9 mouse cellular contexts compared by ENCODE assay signal in genomic region chr8:94363906-94364305, GRCm38 (mm10). TPM values are rescaled to one million over a fixed set of nuclear protein-coding genes. Genes with fewer than 3 reads are reported as not detected.
DNase-seq lines count a peak whose midpoint lies in the region; ATAC-seq and TF ChIP-seq lines count a peak whose summit lies in the region.
"Had no signal": no experiment of that assay in that cellular context is flagged by ENCODE, and none has a peak within 500 bp of the region (broad histone marks: within the 10 kb centered on the region; RNA-seq: fewer than 3 reads in every experiment).

No protein-coding gene starts in this region.

- no peak for ATAC-seq in heart, embryonic 12.5 days (ENCODE audit: insufficient number of reproducible peaks, low FRiP score)

- H3K27ac ChIP-seq in heart, embryonic 12.5 days (ENCODE audit: poor library complexity, severe bottlenecking): peak overlapping the region; percentile 5; the same call in 1 of the 2 replicates

- no peaks in the 10 kb centered on the region for H3K36me3 ChIP-seq in heart, embryonic 12.5 days

- no peak for TF ChIP-seq CTCF in lung, adult 2 months (IDR thresholded peaks at IDR 0.05; ENCODE audit: insufficient read depth, low read length)

- H3K9me3 ChIP-seq in heart, embryonic 12.5 days (replicated peaks): no peaks in the 10 kb centered on the region

- H3K4me2 ChIP-seq in heart, embryonic 12.5 days: no peak overlapping the region

- H3K4me1 ChIP-seq in heart, embryonic 12.5 days (replicated peaks): peaks cover 26% of the 10 kb centered on the region
- peaks cover 34% of the 10 kb centered on the region for H3K4me1 ChIP-seq in lung, adult 2 months (ENCODE audit: control insufficient read depth, insufficient read depth, low read length)

- 63% methylated on average over 2 of the region's 2 CpGs for WGBS in heart, embryonic 12.5 days
- WGBS in lung, adult 2 months: 27% methylated on average over 2 of the region's 2 CpGs

- no peak overlapping the region for H3K9ac ChIP-seq in heart, embryonic 12.5 days

- H3K4me3 ChIP-seq in heart, embryonic 12.5 days: no peak overlapping the region
- no peak overlapping the region for H3K4me3 ChIP-seq in lung, adult 2 months (replicated peaks; ENCODE audit: extremely low read depth, low read depth, low read length)

- no peaks in the 10 kb centered on the region for H3K27me3 ChIP-seq in heart, embryonic 12.5 days (replicated peaks)

- no peak for TF ChIP-seq POLR2A in lung, adult 2 months (IDR thresholded peaks at IDR 0.05; ENCODE audit: borderline replicate concordance, extremely low read depth, low read depth, low read length)

- peak; percentile 20 for DNase-seq in cerebellum, adult 9-10 months
- DNase-seq in cerebellum, adult 11-12 months: no peak
- peak; percentile 81 for DNase-seq in adrenal gland, adult 2 months
- DNase-seq in lung, adult 2 months: peak; percentile 63
- no peak for DNase-seq in right cerebral cortex, postnatal 14 days
- DNase-seq in frontal cortex, postnatal 25 days (ENCODE audit: low spot score in 2 of 2): no peak
- no peak for DNase-seq in T-cell, adult 2 months (ENCODE audit: low spot score)

RNA-seq across cellular contexts. Expression of gene Herpud1, which starts 22.3 kb away (rescaled TPM):
- total RNA-seq in adrenal gland, adult 2 months (2021): 100 to 1,000 TPM in 1 of 2 experiments, 10 to 100 TPM in 1; 99.0 to 141 TPM
- polyA plus RNA-seq in adrenal gland, adult 2 months (2012; rRNA removed): 188 and 195 TPM in 2 replicates
- polyA plus RNA-seq in heart, embryonic 12.5 days (2016; fragmentation: Nextera tagmentation; extraction: Ambion mirVana): 73.1 and 74.9 TPM in 2 replicates
- 341 and 489 TPM in 2 replicates for polyA plus RNA-seq in lung, adult 2 months (2012; rRNA removed)

RNA-seq across cellular contexts. Expression of gene Slc12a3, which starts 34.9 kb away (rescaled TPM):
- total RNA-seq in adrenal gland, adult 2 months (2021): under 1 TPM in 1 of 2 experiments, not detected in 1; 0.12 TPM
- 0.10 TPM in 1 of 2 replicates, not detected in the other for polyA plus RNA-seq in adrenal gland, adult 2 months (2012; rRNA removed)
- 0.10 TPM in 1 of 2 replicates, not detected in the other for polyA plus RNA-seq in heart, embryonic 12.5 days (2016; fragmentation: Nextera tagmentation; extraction: Ambion mirVana)
- 0.27 and 0.29 TPM in 2 replicates for polyA plus RNA-seq in lung, adult 2 months (2012; rRNA removed)
- polyA plus RNA-seq: C2C12 had no signal

Comparison
In these comparisons a context has a peak if more than half of its experiments do, and no peak if none do; other contexts are left out.
1. DNase-seq: peak in cerebellum, adult 9-10 months (single experiment), adrenal gland, adult 2 months (single experiment) and lung, adult 2 months (single experiment); none in cerebellum, adult 11-12 months (single experiment), right cerebral cortex, postnatal 14 days (single experiment), frontal cortex, postnatal 25 days (0 of 2) and T-cell, adult 2 months (single experiment).